Mouse (Mus musculus) kidney, adult 9 months (tissue): ENCODE measurements around the gene Rabgap1.
A peak's percentile ranks its signal among the peaks of the same experiment; 100 is the strongest.

Source experiments
- DNase-seq: peaks from one replicate; pipeline ENCODE4 v3.0.0; 2022

The Rabgap1 gene

GRCm38 (mm10) chr2:37516030-37516710 lies 73.1 kb downstream of the Rabgap1 start, which contains the start of gene Gpr21:
Gene Gpr21, plus strand, starts transcription at chr2:37516332.
- DNase-seq = no peak

- no peak for DNase-seq
Observed at GRCm38 (mm10) chr2:37516922-37517462, 73.9 kb downstream of the Rabgap1 start.

- DNase-seq = no peak
Observed at GRCm38 (mm10) chr2:37518561-37519285, 75.6 kb downstream of the Rabgap1 start.

- no peak for DNase-seq
Observed at GRCm38 (mm10) chr2:37519286-37519640, 76.2 kb downstream of the Rabgap1 start.

GRCm38 (mm10) chr2:37527587-37527986 lies 84.5 kb downstream of the Rabgap1 start:
- DNase-seq = no peak

GRCm38 (mm10) chr2:37529397-37529796 lies 86.3 kb downstream of the Rabgap1 start:
- DNase-seq = no peak

- DNase-seq = no peak
Observed at GRCm38 (mm10) chr2:37530766-37531165, 87.7 kb downstream of the Rabgap1 start.

DNA sequence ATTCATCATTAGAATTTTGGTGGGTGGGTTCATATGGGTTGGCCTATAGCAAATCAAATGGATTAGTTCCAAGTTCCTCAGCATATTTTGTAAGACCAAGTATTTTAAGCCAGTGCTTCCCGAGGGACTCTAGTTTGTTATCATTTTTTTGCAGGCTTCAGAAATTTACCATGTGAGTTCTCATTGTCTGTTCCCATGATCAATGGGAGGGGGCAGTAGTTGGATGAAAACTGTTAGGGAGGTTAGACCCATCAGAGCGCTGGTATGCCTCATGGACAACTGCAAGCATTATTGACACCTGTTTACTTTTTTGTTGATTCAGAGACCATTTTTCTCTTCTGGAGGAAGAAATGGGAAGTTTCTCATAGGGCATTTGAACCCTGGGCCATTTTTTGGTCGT lies 88.6 kb downstream of the Rabgap1 start:
- no peak for DNase-seq

- DNase-seq = no peak
Observed at GRCm38 (mm10) chr2:37549346-37550012, 106.4 kb downstream of the Rabgap1 start.

DNA sequence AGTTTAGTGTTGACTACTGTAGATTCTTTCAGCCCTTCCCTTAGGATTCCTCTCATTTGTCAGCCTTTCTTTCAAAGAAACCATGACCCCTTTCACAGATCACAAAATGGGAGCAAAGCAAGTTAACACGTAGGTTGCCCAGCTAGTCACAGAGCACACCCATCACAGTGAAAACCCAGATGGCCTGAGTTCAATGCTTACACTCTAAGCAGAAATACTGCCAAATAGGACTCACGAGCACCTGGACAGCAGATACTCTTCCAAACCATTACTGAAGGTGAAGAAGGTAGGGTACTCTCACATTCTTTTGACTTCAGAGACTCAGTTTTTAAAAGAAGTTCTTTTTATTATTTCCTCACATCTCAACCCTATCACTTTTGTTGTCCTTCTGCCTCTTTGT lies 113.3 kb downstream of the Rabgap1 start:
- no peak for DNase-seq

DNA sequence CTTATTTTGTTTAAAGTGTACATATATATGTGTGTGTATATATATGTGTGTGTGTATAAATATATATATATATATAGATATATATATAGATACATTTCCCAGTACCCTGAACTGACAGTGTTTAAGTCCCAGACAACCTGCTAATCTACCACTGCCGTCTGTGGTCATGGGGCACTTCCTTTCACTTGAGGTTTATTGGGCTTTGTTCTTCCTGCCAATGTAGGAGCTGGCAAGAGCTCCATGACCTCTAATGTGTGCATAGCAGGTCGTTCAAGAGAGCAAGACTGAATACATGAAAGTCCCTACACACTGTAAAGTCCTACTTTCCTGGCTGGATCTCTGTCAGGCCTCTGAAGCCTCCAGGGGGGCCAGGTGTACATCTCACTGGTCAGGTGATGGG lies 122.5 kb downstream of the Rabgap1 start:
- no peak for DNase-seq

- DNase-seq = no peak
Observed at GRCm38 (mm10) chr2:37566035-37566434, 123.0 kb downstream of the Rabgap1 start.

GRCm38 (mm10) chr2:37569888-37570287 lies 126.8 kb downstream of the Rabgap1 start:
- DNase-seq = no peak

DNA sequence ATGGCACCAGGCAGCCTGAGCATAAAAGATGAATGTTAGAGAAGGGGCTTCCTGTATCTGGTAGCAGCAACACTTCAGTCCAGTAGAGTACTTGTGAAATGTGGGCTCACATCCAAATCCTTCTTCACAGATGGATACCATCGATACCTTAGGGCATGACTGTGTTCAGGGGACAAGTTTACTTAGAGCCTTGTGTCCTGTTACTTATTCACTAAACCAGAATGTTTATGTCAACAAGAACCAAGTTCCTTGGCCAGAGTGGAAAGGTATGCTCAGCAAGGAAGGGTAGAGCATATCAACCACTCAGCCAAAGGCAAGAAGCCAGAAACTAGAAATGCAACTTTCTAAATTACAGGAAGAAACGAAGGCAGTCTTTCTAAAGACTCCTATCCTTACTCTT lies 127.6 kb downstream of the Rabgap1 start:
- DNase-seq = peak; percentile 68

- DNase-seq = no peak
Observed at GRCm38 (mm10) chr2:37572141-37572540, 129.1 kb downstream of the Rabgap1 start.

DNA sequence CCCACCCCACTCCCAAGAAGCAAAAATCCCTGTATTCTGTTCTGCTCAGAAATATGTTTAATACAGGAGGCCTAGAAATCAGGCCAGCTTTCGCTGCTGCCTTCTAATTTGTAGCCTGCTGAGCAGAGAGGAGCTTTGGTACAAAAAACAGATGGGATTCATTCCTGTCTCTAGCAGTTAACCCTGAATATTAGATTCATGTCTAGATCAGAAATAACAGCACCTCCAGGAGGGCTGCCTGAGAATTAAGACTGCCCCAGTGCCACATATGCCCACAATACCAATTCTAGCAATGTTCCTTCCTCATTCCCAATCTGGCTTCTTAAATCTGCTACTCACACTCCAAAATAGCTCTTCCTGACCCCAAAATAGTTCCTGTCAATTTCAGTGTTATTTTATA lies 133.6 kb downstream of the Rabgap1 start:
- no peak for DNase-seq

DNA sequence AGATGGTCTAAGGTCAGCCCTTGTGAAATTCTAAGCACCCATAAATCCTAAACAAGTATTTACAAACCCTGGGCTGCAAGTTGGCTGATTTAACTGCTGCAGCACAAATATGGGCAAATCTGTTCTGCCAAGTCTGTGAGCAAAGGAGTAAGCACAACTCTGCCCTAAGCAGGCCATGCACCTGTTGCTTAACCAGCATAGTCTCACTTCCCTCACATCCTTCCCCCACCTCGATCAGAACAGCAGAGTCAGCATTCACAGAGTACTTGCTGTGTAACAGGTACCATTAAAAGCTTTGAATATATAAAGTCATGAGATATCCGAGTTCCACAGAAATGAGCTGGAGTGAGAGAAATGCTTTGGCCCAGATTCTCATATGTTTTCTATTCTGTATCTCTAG lies 135.1 kb downstream of the Rabgap1 start:
- DNase-seq = no peak

- DNase-seq = no peak
Observed at GRCm38 (mm10) chr2:37587919-37588318, 144.8 kb downstream of the Rabgap1 start.
